Mouse (Mus musculus) cerebellum, adult 18-20 months (tissue): ENCODE measurements around the gene Hoxb2.

Experiments used
- DNase-seq, 2 experiments: peaks; one replicate each; pipeline ENCODE4 v3.0.0; 2021

The Hoxb2 gene

DNA sequence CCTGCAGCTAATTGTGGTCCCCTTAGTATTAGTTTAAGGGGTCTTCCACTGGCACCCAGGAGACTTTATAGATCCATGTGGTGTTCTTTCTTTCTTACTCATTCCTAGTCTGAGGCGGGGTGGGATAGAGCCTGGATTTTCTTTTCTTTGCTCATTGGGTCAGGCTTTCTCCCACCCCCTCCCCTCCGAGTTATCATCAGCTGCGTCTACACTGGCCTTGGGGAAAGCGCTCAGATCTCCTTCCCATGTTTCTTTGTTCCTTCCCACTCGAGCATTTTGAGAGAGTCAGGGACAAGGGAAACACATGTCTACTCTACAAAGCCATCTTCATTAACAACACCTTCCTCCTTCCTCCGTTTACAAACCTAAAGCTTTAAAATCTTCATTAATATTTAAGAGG, 13.3 kb upstream of the Hoxb2 start:
- no peak for DNase-seq

DNA sequence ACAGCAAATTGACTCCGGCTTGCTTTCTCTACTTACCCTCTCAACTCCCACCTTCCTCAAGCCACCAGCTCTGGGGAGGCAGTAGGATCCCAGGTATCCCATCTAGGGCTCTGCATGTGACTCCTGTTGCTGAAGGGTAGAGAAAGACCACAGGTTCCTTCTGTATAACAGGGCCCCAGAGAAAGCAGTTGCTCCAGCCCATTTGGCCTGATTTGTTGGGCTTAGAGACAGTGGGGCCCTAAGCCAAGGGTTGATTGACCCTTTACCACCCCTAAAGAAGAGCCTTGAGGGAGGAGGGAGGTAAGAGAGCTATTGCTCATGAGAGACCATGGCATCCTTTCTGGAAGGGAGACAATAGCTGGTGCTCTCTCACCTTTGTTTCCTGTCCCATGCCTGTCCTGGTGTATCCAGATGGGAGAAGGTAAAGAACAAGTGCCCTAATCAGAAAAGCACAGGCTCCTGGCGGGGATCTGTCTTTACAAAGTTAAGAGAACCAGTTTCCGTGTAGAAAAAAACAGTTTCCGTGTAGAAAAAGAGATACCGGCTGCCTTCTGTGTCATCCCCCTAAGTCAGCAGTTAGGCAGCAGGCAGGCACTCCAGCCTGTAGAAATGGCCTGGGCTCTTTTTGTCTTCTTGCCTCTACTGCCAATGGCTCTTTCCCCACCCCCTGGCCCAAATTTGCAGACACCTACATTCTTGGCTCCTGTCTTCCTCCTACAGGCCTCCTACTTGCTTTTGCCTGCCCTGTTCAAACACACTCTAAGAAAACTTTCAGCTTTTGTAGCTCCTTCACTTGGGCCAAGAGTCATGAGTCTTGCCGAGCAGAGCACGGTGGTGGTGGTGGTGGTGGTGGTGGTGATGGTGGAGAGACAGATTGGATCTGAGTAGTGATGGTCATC, 11.1 kb upstream of the Hoxb2 start:
- DNase-seq, result no peak

DNA sequence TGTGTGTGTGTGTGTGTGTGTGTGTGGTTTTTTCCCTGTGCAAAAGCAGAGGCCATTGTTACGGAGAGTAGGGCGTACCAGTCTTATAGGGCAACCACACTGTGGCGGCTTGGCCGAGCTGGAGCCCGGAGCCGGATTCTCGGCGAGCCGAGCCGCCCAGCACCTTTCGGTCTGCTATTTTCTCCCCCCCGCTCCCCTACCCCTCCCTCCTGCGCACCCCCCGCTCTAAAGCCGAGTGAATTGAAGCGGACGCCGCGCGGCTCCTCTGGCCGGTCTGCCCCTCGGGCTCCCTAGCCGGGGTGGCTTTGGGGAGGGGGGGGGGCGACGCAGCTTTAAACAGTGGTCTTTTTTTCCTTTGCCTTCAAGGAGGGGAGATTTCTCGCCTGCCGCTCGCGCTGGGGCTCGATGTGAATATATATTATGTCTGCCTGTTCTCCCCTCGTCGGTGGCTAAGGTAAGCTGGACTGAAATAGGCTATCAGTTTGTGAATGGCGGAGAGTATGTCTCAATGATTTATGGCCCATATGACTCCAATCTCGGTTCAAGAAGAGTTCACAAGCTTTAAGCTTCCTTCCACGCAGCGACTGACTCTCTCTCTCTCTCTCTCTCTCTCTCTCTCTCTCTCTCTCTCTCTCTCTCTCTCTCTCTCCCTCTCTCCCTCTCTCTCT, 9.5 kb upstream of the Hoxb2 start:
- DNase-seq, result no peak

DNA sequence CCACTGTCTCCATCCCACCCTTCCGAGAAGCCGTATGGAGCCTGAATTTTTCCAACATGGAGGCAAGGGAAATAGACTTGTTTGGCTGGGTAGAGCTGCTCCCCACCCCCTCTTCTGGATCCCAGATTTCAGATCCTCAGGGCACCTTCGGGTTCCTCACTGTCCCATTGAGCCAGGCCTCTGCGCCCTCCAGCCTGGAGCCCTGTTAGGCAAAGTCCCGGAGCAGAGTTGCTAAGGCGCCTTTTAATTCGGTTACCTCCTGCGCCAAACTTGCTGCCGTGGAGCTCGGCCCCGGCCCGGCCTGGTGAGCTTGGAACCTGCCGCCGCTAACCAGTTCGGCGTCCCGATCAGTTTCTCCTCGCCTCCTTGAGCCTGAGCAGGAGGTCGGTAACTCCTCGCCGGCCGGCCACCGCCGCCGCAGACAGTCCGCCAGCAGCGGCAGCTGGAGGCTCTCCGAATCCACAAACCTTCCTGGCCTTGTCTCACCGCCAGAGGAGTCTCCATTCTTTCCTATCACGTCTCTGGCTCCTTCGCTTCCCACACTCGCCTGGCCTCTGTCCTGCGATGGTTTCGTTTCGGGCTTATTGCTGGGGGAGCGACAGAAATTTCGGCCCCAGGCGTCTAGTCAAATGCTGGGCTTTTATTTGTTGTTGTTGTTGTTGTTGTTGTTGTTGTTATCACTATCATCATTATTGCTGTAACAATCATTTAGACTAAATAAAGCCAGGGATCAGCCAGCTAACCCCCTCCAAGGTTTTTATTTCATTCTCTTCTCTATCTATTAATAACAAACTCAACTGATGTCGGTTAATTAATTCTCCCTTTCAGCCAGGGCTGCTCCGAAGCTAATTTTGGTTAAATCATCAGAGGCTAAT, 8.4 kb upstream of the Hoxb2 start:
- DNase-seq, result no peak

DNA sequence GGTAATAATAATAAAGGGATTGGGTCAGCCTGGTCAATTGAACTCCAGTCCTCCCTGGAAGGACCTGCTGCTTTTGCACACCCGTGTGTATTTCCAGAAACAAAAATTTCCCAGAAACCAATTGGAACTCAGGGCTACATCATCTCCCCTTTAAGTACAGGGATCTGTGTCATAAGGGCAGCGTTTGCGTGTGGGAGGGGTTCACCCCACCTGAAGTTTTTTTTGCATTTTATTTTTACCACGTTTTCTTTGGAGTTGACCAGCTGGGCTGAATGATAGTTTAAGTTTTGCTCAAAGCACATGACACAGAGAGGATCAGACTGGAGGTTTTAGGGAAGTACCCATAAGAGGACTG, 7.8 kb upstream of the Hoxb2 start:
- no peak for DNase-seq

DNA sequence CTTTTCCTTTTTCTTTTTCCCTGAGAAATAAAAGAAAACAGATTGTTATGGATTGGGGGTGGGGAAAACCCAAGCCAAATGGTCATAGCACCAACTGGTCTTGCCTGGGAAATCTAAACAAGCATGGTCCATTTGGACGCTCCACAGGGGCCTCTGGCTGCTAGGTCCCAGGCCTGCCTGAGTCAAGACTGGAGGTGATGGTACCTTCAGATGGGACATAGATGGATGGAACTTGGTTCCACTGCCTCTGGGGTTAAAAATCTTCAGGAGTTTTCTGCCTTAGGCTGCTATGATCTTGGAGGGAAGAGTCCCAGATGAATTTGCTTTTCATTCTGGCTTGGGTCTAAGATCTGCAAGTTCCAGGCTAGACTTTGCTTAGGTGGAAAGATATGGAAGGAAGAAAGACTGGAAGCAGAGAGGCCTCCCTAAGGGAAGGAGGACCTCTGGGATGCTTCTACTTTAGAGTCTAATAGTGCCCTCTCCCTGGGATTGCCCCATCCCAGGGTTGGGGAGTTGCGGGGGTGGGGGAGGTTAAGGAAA, 7.0 kb upstream of the Hoxb2 start:
- DNase-seq, result no peak

DNA sequence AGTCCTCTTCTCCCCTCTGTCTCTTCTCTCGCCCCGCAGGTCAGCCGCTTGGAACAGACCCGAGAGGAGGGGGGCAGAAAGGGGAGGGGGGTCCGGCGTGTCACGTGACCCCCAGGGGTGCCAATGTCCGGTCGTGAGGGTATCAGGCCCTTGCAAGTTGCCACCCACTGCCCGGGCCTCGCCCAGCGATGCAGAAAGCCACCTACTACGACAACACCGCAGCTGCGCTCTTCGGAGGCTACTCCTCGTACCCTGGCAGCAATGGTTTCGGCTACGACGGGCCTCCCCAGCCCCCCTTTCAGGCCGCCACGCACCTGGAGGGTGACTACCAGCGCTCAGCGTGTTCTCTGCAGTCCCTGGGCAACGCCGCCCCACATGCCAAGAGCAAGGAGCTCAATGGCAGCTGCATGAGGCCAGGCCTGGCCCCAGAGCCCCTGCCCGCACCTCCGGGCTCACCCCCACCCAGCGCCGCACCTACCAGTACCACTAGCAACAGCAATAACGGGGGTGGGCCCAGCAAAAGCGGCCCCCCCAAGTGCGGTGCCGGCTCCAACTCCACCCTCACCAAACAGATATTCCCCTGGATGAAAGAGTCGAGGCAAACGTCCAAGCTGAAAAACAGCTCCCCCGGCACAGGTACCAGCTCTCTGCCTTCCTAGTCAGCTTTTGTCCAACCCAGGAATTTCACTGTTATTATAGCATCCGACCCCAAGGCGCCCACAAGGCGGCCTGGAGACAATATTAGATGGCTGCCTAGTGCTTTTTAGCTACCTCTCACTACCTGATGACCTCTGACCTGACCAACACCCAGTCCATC, 6.1 kb upstream of the Hoxb2 start:
- no peak for DNase-seq

DNA sequence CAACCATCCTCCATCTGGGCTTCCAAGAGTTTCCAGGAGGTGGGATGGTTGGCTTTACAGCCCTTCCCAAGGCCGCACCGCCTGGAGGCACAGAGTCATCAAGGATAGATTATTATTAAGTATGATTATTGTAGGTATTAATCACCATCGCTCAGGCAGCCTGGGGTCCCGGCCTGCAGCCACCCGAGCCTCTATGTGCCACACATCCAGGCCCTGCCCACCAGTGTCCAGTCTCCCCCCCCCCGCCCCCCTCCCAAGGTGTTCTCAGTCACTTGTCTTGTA, 5.5 kb upstream of the Hoxb2 start:
- no peak for DNase-seq

DNA sequence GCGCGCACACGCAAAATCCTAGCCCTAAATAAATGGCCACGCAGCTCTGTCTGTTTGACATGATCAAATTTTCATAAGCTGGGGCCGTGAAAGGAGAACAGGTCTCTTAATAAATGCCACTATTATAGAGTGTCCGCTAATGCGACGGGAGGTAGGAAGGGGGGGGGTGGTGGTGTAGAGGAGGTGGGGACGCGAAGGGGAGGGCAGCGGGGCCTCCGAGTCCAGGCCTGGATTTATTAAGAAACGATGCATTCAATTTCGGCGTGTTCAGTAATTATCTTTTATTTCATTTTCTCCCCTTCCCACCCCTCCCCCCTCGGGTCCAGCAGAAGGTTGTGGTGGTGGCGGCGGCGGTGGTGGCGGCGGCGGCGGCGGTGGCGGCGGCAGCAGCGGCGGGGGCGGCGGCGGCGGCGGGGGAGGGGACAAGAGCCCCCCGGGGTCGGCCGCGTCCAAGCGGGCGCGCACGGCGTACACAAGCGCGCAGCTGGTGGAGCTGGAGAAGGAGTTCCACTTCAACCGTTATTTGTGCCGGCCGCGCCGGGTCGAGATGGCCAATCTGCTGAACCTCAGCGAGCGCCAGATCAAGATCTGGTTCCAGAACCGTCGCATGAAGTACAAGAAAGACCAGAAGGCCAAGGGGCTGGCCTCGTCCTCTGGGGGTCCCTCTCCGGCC, 5.0 kb upstream of the Hoxb2 start:
- DNase-seq, result no peak

DNA sequence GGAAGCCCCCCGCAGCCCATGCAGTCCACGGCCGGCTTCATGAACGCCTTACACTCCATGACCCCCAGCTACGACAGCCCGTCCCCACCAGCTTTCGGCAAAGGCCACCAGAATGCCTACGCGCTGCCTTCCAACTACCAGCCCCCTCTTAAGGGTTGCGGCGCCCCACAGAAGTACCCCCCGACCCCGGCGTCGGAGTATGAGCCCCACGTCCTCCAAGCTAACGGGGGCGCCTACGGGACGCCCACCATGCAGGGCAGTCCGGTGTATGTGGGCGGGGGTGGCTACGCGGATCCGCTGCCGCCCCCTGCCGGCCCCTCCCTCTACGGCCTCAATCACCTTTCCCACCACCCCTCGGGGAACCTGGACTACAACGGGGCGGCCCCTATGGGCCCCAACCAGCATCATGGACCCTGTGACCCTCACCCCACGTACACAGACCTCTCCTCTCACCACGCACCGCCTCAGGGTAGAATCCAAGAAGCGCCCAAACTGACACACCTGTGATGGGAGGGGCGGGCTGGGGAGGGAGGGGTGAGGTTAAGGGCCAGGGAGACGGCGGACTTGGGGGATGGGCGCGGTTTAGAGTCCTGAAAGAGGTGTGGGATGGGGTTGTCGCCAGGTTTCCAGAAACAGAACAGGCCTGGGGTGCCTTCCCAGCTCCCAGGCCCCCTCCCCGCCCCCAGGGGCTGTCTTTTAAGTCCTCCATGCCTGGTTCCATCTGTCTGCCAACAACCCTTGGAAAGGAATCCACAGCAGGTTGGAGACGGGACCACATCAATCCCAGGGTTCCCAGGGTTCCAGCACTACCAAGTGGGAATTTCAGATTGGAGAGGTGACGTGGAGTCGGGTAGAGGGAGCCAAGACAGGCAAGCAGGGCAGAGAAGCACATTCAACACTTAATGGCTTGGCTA, 4.2 kb upstream of the Hoxb2 start:
- no peak for DNase-seq

DNA sequence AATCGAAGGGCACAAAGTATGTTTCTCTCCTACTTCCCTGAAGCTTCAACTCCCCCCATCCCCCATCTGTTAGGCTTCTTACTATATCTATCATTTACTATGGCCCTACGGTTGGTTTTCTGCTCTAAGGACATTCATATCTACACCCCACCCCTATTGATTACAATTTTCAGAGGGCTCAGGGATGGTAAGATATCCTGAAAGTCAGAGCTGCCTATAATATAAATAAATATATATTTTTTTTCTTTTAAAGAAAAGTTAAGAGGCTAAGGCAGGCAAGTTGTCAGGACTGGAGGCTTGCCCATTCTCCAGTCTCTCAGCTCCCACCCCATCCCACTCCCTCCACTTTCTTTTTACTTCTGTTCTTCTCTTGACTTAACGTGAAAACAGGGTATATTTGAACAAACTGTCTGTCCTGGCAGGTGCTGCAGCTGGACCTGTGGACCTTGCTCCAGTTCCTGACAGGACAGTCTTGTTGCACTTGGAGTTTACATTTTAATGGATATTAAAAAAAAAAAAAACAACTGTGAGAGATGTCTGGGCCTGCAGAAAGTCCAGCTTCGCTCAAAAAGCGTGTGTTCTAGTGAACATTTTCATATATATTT, 3.3 kb upstream of the Hoxb2 start:
- DNase-seq, result no peak

DNA sequence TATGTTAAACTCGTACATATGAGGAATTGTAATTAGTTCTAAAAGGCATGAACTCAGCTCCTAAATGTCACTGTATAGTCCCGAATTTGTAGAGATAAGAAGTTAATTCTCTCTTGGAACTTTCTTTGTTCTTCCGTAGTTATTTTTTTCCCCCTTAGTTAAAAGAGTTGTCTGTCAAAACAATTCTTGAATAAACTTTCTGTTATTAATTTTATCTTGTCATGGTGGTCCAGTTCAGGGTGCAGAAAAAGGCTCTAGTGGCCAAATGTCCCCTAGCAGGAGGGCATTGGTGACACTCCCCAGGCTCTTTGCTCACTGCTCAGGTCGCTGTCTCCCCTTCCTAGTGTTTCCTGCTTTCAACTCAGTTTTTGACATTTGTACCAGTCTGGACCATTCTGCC, 2.6 kb upstream of the Hoxb2 start:
- no peak for DNase-seq

DNA sequence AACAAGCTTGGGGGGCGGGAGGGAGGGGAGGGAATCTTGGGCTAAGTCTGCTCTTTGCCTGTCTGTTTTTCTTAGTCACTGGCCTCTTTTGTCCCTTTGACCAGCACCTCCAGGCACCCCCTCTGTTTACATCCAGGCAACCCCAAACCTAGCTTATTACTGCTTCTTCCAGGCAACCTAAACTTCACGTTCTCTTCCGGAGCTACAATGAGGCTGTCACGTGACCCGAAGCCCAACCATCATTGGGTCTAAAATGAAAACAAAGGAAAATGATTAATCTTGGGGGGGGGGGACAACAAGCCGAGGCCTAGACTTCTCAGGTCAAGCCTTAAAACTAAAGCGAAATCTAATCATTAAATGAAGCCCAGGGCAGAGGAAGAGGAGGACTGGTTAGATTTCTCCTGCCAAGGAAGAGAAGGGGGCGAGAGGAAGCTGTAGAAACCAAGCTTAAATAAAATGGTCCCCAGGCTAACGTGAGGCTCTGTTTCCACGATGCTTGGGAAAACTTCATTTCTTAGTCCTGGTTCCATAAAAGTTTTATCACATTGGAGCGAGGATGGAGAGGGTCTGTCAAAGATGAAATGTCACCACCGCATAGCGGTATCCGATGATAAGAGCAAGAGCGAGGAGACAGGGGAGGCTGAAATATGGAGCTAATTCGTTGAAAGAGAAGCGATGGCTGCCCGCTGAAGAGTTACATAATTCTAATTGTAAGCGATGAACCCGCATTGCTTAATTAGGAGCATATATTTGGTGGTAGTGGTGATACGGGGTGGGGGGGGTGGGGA, 2.0 kb upstream of the Hoxb2 start:
- DNase-seq, result no peak

DNA sequence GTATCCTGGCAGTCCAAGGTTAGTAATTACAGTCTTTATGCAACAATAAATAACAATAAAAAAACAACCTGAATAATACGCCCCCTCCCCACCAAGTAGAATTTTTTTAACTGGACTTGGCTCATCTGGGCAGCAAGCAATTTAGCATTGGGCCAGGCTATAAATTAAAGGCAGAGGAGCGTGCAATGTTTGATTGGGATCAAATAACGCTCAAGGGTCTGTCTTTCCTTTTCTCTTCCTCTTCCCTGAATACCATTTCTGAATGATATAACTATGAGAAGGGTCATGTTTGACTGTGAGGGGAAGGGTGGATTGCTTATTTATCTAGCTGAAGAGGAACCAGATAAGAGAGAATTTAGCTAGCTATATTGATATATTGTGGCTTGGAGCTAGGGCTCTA, 1.3 kb upstream of the Hoxb2 start:
- no peak for DNase-seq

DNA sequence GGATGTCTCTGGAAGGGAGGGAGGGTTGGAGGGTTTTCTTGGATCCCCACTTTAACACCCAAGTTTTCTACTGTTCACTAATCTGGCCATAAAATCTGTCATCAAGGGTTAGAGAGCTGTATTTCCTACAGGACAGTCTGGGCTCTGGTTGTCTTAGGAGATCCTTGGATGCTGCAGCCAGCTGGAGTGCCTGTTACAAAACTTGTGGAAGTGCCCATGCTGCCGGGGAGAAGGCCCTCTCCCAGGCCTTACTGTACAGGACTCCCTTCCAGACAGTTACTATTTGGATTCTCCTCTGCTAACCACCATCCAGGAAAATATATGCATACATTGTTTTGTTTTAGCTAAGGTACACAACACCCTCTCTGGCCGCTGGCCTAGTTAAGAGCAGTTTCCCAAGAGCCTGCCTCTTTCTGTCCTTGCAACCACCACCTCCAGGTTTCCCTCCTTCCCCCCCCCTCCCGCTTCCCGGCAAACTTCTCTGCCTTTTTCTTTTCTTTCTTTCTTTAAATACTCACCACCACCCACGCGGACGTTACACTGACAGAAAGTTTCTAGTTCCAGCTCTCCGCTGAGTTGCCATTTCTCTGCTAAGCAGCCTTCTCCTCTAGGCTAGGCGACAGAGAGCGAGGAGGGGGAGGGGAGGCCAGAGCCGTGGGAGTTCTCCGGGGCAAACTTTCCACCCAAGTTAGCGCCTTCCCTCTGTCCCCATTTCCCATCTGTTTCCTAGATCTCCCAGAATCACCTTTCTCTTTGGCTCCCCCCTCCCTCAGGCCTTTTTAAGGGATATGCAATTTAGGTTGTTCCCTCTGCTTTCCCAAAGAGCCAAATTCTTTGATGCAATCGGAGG, 609 bp upstream of the Hoxb2 start:
- DNase-seq, result no peak

DNA sequence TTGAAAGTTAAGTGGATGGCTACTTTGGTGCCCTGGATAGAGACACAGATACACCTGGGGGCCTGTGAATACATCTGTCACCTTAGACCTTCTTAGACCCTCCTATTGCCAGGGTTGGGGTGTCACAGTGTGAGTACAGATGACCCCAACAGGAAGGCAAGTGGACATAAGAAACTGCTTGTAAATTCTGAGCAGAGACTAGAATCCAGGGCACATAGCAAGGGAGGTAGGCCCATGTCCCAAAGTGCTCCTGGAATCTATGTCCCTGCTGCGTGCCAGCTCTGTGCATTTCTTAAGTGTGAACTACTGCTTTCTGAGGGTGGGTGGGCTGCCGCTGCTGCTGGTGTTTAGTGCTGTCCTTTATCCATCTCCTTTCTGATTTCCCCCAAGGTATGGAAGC, 466 bp downstream of the Hoxb2 start:
- DNase-seq, result no peak

DNA sequence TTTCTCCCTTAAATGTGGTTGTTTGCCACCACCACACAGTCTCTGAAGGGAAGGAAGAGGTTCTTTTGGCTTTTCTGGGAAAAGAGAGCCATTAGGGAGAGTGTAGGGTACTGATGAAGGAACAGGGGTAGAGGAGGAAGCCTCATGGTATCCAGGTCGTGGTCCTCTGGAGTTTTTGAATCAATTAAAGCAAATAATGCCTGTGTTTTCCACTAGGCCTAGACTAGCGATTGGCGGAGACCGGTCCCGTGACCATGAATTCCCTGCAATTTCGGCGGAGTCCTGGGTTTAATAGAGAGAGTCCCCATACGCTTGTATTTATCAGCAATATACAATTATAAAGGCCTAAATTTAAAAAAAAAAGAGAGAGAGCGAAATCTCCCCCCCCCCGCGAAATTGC, 987 bp downstream of the Hoxb2 start:
- no peak for DNase-seq

DNA sequence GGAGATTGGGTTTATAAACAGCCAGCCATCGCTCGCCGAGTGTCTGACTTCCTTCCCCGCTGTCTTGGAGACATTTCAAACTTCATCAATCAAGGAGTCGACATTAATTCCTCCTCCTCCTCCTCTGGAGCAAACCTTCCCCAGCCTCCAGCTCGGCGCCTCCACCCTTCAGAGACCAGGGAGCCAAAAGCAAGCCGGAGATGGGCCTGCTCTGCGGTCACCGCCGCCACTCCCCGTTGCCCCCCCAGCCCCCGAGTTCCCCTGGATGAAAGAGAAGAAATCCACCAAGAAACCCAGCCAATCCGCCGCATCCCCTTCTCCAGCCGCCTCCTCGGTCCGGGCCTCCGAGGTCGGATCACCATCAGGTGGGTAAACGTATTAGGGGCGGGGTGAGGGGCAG, 1.5 kb downstream of the Hoxb2 start:
- DNase-seq, result no peak
